Mouse (Mus musculus) R1 (cell line): ENCODE measurements around the gene Ano10.
"Not testable (repeated sequence)": the region's sequence is repeated elsewhere in the genome, so short reads cannot be mapped to it uniquely, and the experiment has no call there.

Experiments
- DNase-seq: peaks from one replicate; pipeline ENCODE4 v3.0.0-alpha.2; 2018; ENCODE audit warnings: low read depth, low spot score

The Ano10 gene

GRCm38 (mm10) chr9:122198621-122199020 lies 95.6 kb downstream of the Ano10 start:
- DNase-seq, result peak; percentile 8

- DNase-seq, result no peak
These were observed 97.2 kb downstream of the Ano10 start for GRCm38 (mm10) chr9:122197021-122197420.

- no peak for DNase-seq
These were observed 99.1 kb downstream of the Ano10 start for GRCm38 (mm10) chr9:122195042-122195682.

- DNase-seq, result no peak
These were observed 100.4 kb downstream of the Ano10 start for GRCm38 (mm10) chr9:122193823-122194222.

DNA sequence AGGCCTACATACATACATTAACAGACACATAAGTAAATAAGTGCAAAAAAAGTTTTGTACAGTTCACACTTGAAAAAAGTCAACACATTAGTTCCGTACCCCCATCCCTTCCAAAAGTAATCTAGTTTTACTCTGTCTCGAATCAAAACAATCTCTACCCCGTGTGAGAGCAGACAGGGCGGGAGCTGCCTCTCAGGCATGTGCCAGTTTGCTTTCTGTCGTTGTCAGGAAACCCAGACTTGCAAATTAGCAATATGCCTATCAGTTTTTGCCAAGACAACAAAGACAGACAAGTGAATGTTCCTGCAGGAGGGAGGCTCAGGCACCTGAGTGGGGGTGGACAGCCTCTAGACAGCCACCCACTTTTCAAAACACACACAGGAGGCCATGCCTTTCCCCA lies 100.9 kb downstream of the Ano10 start:
- DNase-seq, result no peak

GRCm38 (mm10) chr9:122188724-122189123 lies 105.5 kb downstream of the Ano10 start:
- DNase-seq, result peak; percentile 50

DNA sequence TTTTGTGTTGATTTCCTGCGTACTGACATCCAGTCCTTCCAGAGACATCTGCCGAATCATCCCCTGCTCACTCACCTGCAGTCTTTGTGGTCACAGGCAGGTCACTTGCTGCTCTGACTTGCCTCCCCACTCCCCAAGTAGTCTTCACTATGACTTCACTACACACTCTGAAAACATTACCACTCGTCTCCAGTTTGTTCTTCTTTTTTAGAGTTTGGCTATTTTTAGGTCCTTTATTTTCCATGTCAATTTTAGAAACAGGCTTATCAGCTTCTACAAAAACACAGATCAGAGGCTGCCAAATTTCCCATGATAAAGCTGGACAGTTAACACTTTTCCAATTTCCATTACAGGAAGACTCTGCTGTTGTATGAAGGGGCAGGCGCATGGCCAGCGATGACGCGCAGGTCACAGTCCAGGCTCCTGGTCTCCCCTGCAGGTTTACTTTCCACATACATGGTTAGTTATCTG lies 106.7 kb downstream of the Ano10 start:
- no peak for DNase-seq

DNA sequence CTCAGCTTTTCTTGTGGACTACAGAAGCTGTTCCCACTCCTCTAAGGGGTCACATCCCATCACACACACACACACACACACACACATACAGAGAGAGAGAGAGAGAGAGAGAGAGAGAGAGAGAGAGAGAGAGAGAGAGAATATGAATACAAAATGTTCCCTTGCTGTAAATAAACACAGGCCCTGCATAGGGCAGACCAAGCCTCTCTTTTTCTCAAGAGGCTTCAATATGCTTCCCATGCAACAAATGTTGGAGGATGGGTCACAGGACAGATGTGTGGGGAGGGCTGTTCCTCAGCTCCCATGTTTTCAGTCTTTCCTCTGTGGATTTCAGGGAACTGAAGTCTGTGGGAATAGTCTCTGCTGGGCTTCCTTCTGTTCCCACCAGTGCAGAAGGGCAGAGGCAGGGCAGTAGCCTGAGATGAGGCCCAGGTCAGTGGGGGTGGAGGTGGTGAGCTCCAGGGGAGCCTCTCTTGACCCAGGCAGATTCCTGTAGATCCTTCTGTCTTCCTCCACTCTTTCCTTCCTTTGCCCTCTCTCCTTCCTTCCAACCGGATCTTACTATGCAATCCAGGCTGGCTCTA lies 107.5 kb downstream of the Ano10 start:
- no peak for DNase-seq

DNA sequence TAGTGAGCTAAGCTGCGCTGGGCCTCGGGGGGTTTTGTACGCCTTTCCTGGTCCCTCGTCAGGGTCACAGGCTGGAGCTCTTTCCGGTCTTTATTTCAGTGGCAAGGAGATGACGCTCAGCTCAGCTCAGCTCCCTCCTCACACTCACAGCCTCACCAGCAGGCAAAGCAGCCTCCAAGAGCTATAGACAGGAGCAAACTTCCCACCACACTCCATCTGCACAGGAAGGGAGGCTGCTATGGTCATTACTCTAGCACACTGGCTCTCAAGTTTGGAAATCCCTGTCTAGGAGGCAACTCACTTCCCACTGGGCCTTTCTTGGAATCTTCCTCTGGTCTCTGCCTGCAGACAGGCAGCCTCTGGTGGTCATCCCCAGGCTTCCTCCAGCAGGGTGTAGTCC lies 108.3 kb downstream of the Ano10 start:
- DNase-seq, result no peak

DNA sequence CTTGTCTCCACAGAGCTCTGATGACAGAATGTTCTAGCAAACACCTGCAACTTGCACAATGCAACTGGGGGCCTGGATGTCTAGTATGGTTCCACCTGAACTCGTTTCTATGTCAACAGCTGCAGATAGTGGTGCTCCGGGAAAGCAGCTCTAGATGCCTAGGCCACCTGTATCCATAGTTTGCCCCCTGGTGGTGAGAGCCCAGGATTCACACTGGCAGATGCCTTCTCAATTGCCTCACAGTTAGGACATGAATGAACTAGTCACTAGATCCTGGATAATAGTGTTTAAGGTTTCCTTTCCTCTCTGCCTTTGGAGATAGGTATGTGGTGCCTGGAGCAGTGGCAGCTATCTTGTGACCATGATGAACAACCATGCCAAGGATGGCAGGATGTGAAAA lies 109.2 kb downstream of the Ano10 start:
- DNase-seq, result peak; percentile 69

DNA sequence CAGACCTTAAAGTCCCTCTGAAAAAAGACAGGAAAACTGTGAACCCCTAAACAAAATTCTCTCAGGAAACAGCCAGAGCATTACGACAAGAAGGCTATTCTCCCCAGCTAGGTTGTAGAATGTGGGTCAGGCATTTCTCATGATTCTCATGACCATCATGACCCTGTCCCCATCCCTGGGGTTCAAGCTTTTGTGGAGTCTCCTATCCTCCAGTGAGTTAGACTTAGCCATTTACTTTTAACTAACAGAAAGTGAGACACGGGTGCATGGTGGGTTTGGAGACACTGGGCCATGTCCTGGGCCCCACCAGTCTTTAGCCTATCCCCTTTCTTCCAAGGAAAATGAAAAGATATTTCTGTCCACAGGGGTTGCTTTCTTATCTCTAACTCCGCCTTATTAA lies 109.9 kb downstream of the Ano10 start:
- no peak for DNase-seq

GRCm38 (mm10) chr9:122183074-122183473 lies 111.1 kb downstream of the Ano10 start:
- no peak for DNase-seq

GRCm38 (mm10) chr9:122180105-122180504 lies 114.1 kb downstream of the Ano10 start:
- no peak for DNase-seq

GRCm38 (mm10) chr9:122178427-122178826 lies 115.8 kb downstream of the Ano10 start:
- no peak for DNase-seq

DNA sequence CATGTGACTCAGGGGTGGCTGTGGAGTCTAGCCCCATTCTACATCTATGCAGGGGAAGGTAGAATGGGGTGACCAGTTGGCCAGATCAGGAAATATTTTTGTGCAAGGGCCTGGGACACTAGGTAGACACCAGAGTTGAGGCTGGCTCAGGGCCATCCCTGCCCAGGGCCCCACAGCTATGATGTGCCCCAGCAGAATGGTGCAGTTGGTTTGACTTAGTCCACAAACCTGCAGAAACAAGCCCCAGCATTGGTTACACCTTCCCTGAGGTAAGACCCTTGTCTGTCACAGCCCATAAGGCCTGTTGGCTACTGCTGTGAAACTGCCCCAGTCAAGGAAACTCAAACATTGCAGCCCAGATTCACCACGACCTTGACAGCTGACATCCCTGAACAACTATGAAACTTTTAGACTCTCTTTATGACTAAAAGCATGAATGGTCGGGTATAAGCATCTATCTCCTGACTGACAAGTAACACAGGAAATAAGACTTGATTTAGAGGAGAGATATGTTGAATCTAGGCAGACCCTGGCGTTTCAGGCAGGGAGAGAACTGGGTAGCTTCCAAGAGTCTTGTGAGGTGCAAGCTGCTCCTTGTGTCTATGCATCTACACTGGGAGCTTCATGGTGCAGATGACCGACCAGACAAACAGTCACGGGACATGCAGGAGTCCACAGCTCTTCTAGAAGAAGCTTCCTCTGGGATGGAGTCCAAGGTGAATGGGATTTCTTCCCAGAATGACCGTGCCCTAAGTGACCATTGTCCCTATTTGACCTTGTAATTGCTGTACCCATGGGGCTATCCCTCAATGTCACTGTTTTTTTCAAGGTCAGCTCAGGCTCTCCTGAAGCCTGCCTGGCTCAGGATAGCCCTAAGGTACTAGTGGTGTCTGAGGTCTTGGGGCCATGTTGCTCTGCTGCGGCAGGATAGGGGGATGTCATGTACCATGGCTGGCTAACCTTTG lies 116.7 kb downstream of the Ano10 start:
- no peak for DNase-seq

- no peak for DNase-seq
These were observed 119.5 kb downstream of the Ano10 start for GRCm38 (mm10) chr9:122174723-122175122.

- DNase-seq, result no peak
These were observed 120.6 kb downstream of the Ano10 start for GRCm38 (mm10) chr9:122173405-122174233.

GRCm38 (mm10) chr9:122172612-122173186 lies 121.5 kb downstream of the Ano10 start:
- DNase-seq, result no peak

- DNase-seq, result no peak
These were observed 124.3 kb downstream of the Ano10 start for GRCm38 (mm10) chr9:122169901-122170300.

- not testable (repeated sequence) for DNase-seq
These were observed 126.5 kb downstream of the Ano10 start for GRCm38 (mm10) chr9:122167719-122168118.

DNA sequence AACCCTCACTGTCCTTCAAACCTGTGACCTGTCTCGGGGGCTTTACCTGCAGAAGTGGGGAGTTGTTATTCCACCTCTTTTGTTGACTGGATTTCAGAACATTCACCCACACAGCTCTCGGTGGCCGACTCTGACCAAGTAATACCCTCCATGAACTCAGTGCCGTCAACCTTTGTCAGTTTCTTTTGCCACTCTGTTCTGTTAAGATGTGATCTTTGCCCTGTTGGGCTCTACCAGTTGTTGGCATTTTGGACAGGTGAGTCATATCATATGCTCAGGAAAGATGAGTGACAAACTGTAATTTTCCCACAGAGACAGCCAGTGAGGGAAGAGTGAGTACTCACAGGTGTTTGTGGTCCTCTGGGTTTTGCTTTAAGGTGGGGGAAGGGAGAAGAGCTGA lies 129.7 kb downstream of the Ano10 start:
- DNase-seq, result no peak
